Mouse (Mus musculus): ENCODE measurements around the gene Ccn1. TPM values are rescaled to one million over a fixed set of nuclear protein-coding genes. Genes with fewer than 3 reads are reported as not detected.
A peak's percentile ranks its signal among the peaks of the same experiment; 100 is the strongest.

Gene Ccn1
- polyA plus RNA-seq (2016; fragmentation: Nextera tagmentation; extraction: Ambion mirVana): 78.7 and 82.7 TPM in 2 replicates

- WGBS: under 1% methylated on average over 29 of the region's 29 CpGs
- DNase-seq (ENCODE audit: low spot score): peak; percentile 93
- Histone ChIP-seq H3K4me1 (peaks cover 58% of the 10 kb centered on the region), H3K36me3 (peaks cover 18% of the 10 kb centered on the region), H3K4me3 (peak within 1 kb of the TSS; percentile 75), H3K27ac (peak within 1 kb of the TSS; percentile 97), H3K9me3 (no peaks in the 10 kb centered on the region), H3K27me3 (ENCODE audit: insufficient read depth, poor library complexity, severe bottlenecking) (no peaks in the 10 kb centered on the region)
Observed at GRCm38 (mm10) chr3:145649852-145650202, at the start of gene Ccn1. Gene Ccn1, minus strand, starts transcription at chr3:145649981.

- Histone ChIP-seq H3K4me1 (no peaks in the 10 kb centered on the region), H3K27ac (no peak overlapping the region), H3K36me3 (no peaks in the 10 kb centered on the region), H3K4me3 (no peak overlapping the region), H3K27me3 (ENCODE audit: insufficient read depth, poor library complexity, severe bottlenecking) (no peaks in the 10 kb centered on the region), H3K9me3 (no peaks in the 10 kb centered on the region)
- DNase-seq (ENCODE audit: low spot score): no peak
- 84% methylated on average over 2 of the region's 2 CpGs for WGBS
Observed at GRCm38 (mm10) chr3:145693361-145693760, 43.6 kb upstream of the Ccn1 start.

GRCm38 (mm10) chr3:145692037-145692436, 42.3 kb upstream of the Ccn1 start:
- Histone ChIP-seq H3K27ac (no peak overlapping the region), H3K36me3 (no peaks in the 10 kb centered on the region), H3K27me3 (ENCODE audit: insufficient read depth, poor library complexity, severe bottlenecking) (no peaks in the 10 kb centered on the region), H3K4me3 (no peak overlapping the region), H3K9me3 (no peaks in the 10 kb centered on the region), H3K4me1 (no peaks in the 10 kb centered on the region)
- DNase-seq (ENCODE audit: low spot score): no peak
- 90% methylated on average over 9 of the region's 9 CpGs for WGBS

GRCm38 (mm10) chr3:145691415-145691814, 41.6 kb upstream of the Ccn1 start:
- Histone ChIP-seq H3K4me3 (no peak overlapping the region), H3K4me1 (no peaks in the 10 kb centered on the region), H3K9me3 (no peaks in the 10 kb centered on the region), H3K27ac (no peak overlapping the region), H3K27me3 (ENCODE audit: insufficient read depth, poor library complexity, severe bottlenecking) (no peaks in the 10 kb centered on the region), H3K36me3 (no peaks in the 10 kb centered on the region)
- no peak for DNase-seq (ENCODE audit: low spot score)
- 76% methylated on average over 7 of the region's 7 CpGs for WGBS

- no peaks in the 10 kb centered on the region for H3K36me3 ChIP-seq
- no peak overlapping the region for H3K27ac ChIP-seq
- no peaks in the 10 kb centered on the region for H3K27me3 ChIP-seq (ENCODE audit: insufficient read depth, poor library complexity, severe bottlenecking)
- WGBS: 84% methylated on average over 9 of the region's 9 CpGs
- peaks cover 13% of the 10 kb centered on the region for H3K4me1 ChIP-seq
- H3K4me3 ChIP-seq: no peak overlapping the region
- DNase-seq (ENCODE audit: low spot score): peak; percentile 64
- no peaks in the 10 kb centered on the region for H3K9me3 ChIP-seq
Observed at GRCm38 (mm10) chr3:145689271-145689670, 39.5 kb upstream of the Ccn1 start.

GRCm38 (mm10) chr3:145687836-145688235, 38.1 kb upstream of the Ccn1 start:
- Histone ChIP-seq H3K27me3 (ENCODE audit: insufficient read depth, poor library complexity, severe bottlenecking) (no peaks in the 10 kb centered on the region), H3K36me3 (no peaks in the 10 kb centered on the region), H3K4me3 (no peak overlapping the region), H3K9me3 (no peaks in the 10 kb centered on the region), H3K27ac (no peak overlapping the region; the same call in 1 of the 2 replicates), H3K4me1 (peaks cover 15% of the 10 kb centered on the region)
- 62% methylated on average over 5 of the region's 5 CpGs for WGBS
- DNase-seq (ENCODE audit: low spot score): peak; percentile 28

- WGBS: 18% methylated on average over 19 of the region's 19 CpGs
- Histone ChIP-seq H3K27ac (peak overlapping the region; percentile 76), H3K4me1 (peaks cover 20% of the 10 kb centered on the region), H3K4me3 (peak overlapping the region; percentile 25; the same call in 1 of the 2 replicates), H3K36me3 (no peaks in the 10 kb centered on the region), H3K27me3 (ENCODE audit: insufficient read depth, poor library complexity, severe bottlenecking) (no peaks in the 10 kb centered on the region), H3K9me3 (no peaks in the 10 kb centered on the region)
- DNase-seq (ENCODE audit: low spot score): peak; percentile 81
Observed at GRCm38 (mm10) chr3:145684604-145685441, 35.0 kb upstream of the Ccn1 start.

- H3K27me3 ChIP-seq (ENCODE audit: insufficient read depth, poor library complexity, severe bottlenecking): no peaks in the 10 kb centered on the region
- no peak overlapping the region for H3K4me3 ChIP-seq
- H3K27ac ChIP-seq: peak overlapping the region; percentile 76; the same call in 1 of the 2 replicates
- peaks cover 20% of the 10 kb centered on the region for H3K4me1 ChIP-seq
- DNase-seq (ENCODE audit: low spot score): no peak
- no peaks in the 10 kb centered on the region for H3K36me3 ChIP-seq
- H3K9me3 ChIP-seq: no peaks in the 10 kb centered on the region
- 59% methylated on average over 4 of the region's 4 CpGs for WGBS
Observed at GRCm38 (mm10) chr3:145684201-145684600, 34.4 kb upstream of the Ccn1 start.

GRCm38 (mm10) chr3:145681348-145681935, 31.7 kb upstream of the Ccn1 start:
- peak; percentile 54 for DNase-seq (ENCODE audit: low spot score)
- peak overlapping the region; percentile 26; the same call in 1 of the 2 replicates for H3K27ac ChIP-seq
- peaks cover 20% of the 10 kb centered on the region for H3K4me1 ChIP-seq
- WGBS: 70% methylated on average over 10 of the region's 10 CpGs
- no peaks in the 10 kb centered on the region for H3K27me3 ChIP-seq (ENCODE audit: insufficient read depth, poor library complexity, severe bottlenecking)
- peaks cover 14% of the 10 kb centered on the region; the same call in 1 of the 2 replicates for H3K36me3 ChIP-seq
- no peak overlapping the region for H3K4me3 ChIP-seq
- H3K9me3 ChIP-seq: no peaks in the 10 kb centered on the region

GRCm38 (mm10) chr3:145680686-145681085, 30.9 kb upstream of the Ccn1 start:
- H3K36me3 ChIP-seq: peaks cover 14% of the 10 kb centered on the region; the same call in 1 of the 2 replicates
- no peaks in the 10 kb centered on the region for H3K9me3 ChIP-seq
- H3K4me3 ChIP-seq: no peak overlapping the region
- H3K27me3 ChIP-seq (ENCODE audit: insufficient read depth, poor library complexity, severe bottlenecking): no peaks in the 10 kb centered on the region
- H3K4me1 ChIP-seq: peaks cover 25% of the 10 kb centered on the region
- 93% methylated on average over 5 of the region's 5 CpGs for WGBS
- H3K27ac ChIP-seq: no peak overlapping the region
- DNase-seq (ENCODE audit: low spot score): no peak

- no peaks in the 10 kb centered on the region for H3K9me3 ChIP-seq
- no peak for DNase-seq (ENCODE audit: low spot score)
- H3K4me3 ChIP-seq: no peak overlapping the region
- H3K27ac ChIP-seq: peak overlapping the region; percentile 67; the same call in 1 of the 2 replicates
- H3K4me1 ChIP-seq: peaks cover 19% of the 10 kb centered on the region
- H3K27me3 ChIP-seq (ENCODE audit: insufficient read depth, poor library complexity, severe bottlenecking): no peaks in the 10 kb centered on the region
- 72% methylated on average over 6 of the region's 6 CpGs for WGBS
- H3K36me3 ChIP-seq: peaks cover 14% of the 10 kb centered on the region; the same call in 1 of the 2 replicates
Observed at GRCm38 (mm10) chr3:145676212-145676611, 26.4 kb upstream of the Ccn1 start.

GRCm38 (mm10) chr3:145674815-145675214, 25.0 kb upstream of the Ccn1 start:
- WGBS: 38% methylated on average over 2 of the region's 2 CpGs
- no peaks in the 10 kb centered on the region for H3K9me3 ChIP-seq
- peaks cover 19% of the 10 kb centered on the region for H3K4me1 ChIP-seq
- peaks cover 16% of the 10 kb centered on the region; the same call in 1 of the 2 replicates for H3K36me3 ChIP-seq
- H3K27me3 ChIP-seq (ENCODE audit: insufficient read depth, poor library complexity, severe bottlenecking): no peaks in the 10 kb centered on the region
- peak overlapping the region; percentile 74 for H3K27ac ChIP-seq
- H3K4me3 ChIP-seq: 0 out of 2 replicates have a peak overlapping the region, but pooled peaks have one; percentile 15
- no peak for DNase-seq (ENCODE audit: low spot score)

GRCm38 (mm10) chr3:145666383-145666782, 16.6 kb upstream of the Ccn1 start:
- no peak for DNase-seq (ENCODE audit: low spot score)
- H3K9me3 ChIP-seq: no peaks in the 10 kb centered on the region
- 91% methylated on average over 4 of the region's 4 CpGs for WGBS
- H3K27me3 ChIP-seq (ENCODE audit: insufficient read depth, poor library complexity, severe bottlenecking): no peaks in the 10 kb centered on the region
- peaks cover 7% of the 10 kb centered on the region; the same call in 1 of the 2 replicates for H3K36me3 ChIP-seq
- H3K27ac ChIP-seq: no peak overlapping the region
- no peak overlapping the region for H3K4me3 ChIP-seq
- no peaks in the 10 kb centered on the region for H3K4me1 ChIP-seq
